Comparison of ENCODE assay signal across 15 mouse cellular contexts in genomic region chr7:98721623-98722022, GRCm38 (mm10).
"Had no signal": no experiment of that assay in that cellular context is flagged by ENCODE, and none has a peak within 500 bp of the region (broad histone marks: within the 10 kb centered on the region; RNA-seq: fewer than 3 reads in every experiment).

No protein-coding gene starts in this region.

- H3K4me2 ChIP-seq: hindbrain, embryonic 15.5 days; liver, embryonic 11.5 days; liver, embryonic 15.5 days; midbrain, embryonic 13.5 days; neural tube, embryonic 15.5 days had no signal

- H3K27ac ChIP-seq: hindbrain, embryonic 15.5 days; liver, embryonic 15.5 days; midbrain, embryonic 13.5 days; neural tube, embryonic 15.5 days; stomach, postnatal 0 days had no signal

- H3K4me3 ChIP-seq: hindbrain, embryonic 15.5 days; liver, embryonic 15.5 days; midbrain, embryonic 13.5 days; myocyte; neural tube, embryonic 15.5 days had no signal

- H3K9ac ChIP-seq: hindbrain, embryonic 15.5 days; liver, embryonic 15.5 days; midbrain, embryonic 13.5 days; neural tube, embryonic 15.5 days had no signal

- H3K27me3 ChIP-seq: hindbrain, embryonic 15.5 days; liver, embryonic 15.5 days; midbrain, embryonic 13.5 days; neural tube, embryonic 15.5 days had no signal

- ATAC-seq: intestine, postnatal 0 days; lung, postnatal 0 days; midbrain, embryonic 13.5 days had no signal

- H3K9me3 ChIP-seq: hindbrain, embryonic 15.5 days; liver, embryonic 15.5 days; midbrain, embryonic 13.5 days; neural tube, embryonic 15.5 days had no signal

- H3K4me1 ChIP-seq: liver, embryonic 15.5 days; midbrain, embryonic 13.5 days had no signal

- DNase-seq: kidney, adult 8-10 months; layer of hippocampus, adult 9-11 months; lung, adult 2 months; lung, postnatal 36 days; thymus, adult 2 months; thymus, postnatal 25 days had no signal
